Mouse (Mus musculus) Patski (cell line): ENCODE measurements around the gene B4gat1. TPM values are rescaled to one million over a fixed set of nuclear protein-coding genes. Genes with fewer than 3 reads are reported as not detected.

Experiments used
- ATAC-seq: fragments of 100-300 bp; one replicate; pipeline ENCODE4 v1.8.0; 2021
- CTCF ChIA-PET: fragments of 350-600 bp; sonication (Branson Sonifier 250); formaldehyde crosslinking; loops from one replicate; lab custom pipeline; 2022; ENCODE audit warnings: inconsistent platforms; lab: Charles Lee
- POLR2A ChIA-PET: fragments of 350-600 bp; sonication (Branson Sonifier 250); formaldehyde crosslinking; loops from one replicate; lab custom pipeline; 2022; ENCODE audit warnings: antibody characterized with exemption, inconsistent platforms; lab: Charles Lee
- DNase-seq: peaks from one replicate; pipeline ENCODE4 v3.0.0-alpha.2; 2011; ENCODE audit warnings: low read depth, low spot score
- H3K27me3 ChIP-seq: fragments of 371-371 bp; one replicate; pipeline ENCODE4 v1.5.1; 2021
- CTCF ChIP-seq: fragments of 100-300 bp; IDR thresholded peaks from one replicate; pipeline ENCODE4 v1.5.1; 2021
- in situ Hi-C: fragments of 300-500 bp; cut with MboI; formaldehyde crosslinking; loops from 3 replicates; pipeline ENCODE4 v1.11.1; 2018; ENCODE audit warnings: low pct_unique_long_range_greater_than_20kb, mixed read lengths
- polyA plus RNA-seq: library from polyadenylated mRNA; unstranded; gene quantifications from one replicate; pipeline ENCODE4 v1.2.3, GENCODE M21; 2021

Gene B4gat1
- polyA plus RNA-seq, 1 experiment from 2014 or later: 82.4 TPM

DNA sequence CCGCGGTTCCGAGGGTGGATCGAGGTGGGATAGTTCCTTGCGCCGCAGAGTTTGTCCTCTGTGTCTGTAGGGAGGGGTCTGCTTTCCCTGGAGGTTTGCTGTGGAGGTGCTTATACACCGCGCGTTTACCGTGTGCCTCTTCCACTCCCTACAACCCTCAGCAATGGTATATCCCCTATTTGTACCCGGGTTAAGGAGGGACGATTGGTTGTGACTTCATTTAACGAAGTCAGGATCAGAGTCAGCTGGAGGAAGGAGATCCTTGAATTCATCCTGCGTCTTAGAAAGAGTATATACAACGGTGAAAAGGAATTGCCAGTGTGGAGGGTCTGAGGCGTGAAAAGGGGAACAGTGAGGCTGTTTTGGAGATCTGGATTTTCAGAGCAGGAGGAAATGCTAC is 3.0 kb downstream of the B4gat1 start:
- in situ Hi-C loops: no loop called here
- TF ChIP-seq CTCF: no peak
- CTCF ChIA-PET: interaction anchor here (1.2 to 3.6 kb wide), 2 partner anchors 10 to 25 kb away, joined by 3 to 29 read pairs; partner anchors contain the start of gene Rin1

DNA sequence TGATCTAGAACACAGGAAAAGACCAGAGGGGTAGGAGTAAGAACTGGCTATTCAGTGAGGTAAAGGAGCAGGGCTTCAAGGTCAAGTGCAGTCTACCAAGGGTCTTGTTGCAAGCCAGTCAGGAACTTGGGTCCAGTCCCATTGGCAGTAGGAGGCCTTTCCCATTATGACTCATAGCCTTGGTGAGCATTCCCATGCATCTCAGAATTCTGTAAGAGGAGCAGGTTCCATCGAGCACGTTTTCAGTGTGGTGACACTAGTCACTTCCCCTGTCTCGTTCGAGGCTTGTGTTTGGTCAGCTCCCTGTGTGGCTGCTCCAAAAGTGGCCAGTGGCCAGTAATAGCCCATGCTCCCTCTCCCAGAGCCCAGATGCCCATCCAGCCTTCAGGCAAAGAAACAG is 6.9 kb downstream of the B4gat1 start:
- H3K27me3 ChIP-seq: no peaks in the 10 kb centered on the region
- TF ChIP-seq CTCF: no peak
- ChIA-PET POLR2A (no interaction called here), CTCF (interaction anchor here (0.8 kb wide), 2 partner anchors 9 to 10 kb away, joined by 3 read pairs; no protein-coding TSS in a partner anchor)
- in situ Hi-C loops: no loop called here
- no peak for ATAC-seq
- DNase-seq: no peak

More for the DNA sequence above, 3.0 kb downstream of the B4gat1 start:
- H3K27me3 ChIP-seq: no peaks in the 10 kb centered on the region
- ATAC-seq (no peak), DNase-seq (no peak)
- POLR2A ChIA-PET: interaction anchor here (0.6 to 1.1 kb wide), 2 partner anchors 8 to 649 kb away, joined by 4 to 5 read pairs; no protein-coding TSS in a partner anchor

DNA sequence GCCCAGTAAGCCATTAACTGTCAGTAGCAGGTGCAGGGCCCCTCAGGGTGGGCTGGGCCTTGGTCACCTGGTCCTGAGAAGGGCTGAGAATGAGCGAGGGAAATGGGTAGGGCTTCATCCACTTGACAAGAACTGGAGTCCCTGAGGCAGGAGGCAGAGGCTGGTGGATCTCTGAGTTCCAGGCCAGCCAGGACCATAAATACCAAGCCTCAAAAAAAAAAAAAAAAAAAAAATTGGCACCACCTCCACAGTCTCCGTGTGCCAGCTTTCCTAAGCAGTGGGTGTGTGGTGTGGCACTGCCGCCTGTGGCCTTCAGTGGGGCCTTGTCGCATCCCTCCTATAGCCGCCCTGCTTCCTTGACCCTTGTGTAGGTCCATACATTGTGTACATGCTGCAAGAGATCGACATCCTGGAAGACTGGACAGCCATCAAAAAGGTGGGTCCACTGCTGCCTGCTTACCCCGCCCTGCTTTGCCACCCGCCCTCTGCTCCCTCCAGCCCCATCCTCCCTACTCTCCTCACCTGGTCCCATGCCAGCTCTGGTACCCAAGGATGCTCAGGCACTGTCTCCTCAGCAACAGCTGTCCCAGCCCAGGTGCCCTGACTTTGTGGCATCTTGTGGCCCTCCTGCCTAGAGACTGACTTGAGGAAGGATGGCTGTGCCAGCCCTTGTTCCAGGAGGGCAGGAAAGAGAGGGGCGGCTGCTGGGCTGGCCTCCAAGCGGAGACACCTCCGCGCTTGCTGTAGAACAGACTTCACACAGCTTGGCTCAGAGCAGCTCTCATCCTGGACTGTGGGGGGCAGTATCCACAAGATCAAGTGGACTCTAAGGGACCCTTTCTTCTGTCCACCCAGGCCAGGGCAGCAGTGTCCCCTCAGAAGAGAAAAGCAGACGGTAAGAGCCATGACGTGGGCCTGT is 9.8 kb downstream of the B4gat1 start:
- ATAC-seq: no peak
- POLR2A ChIA-PET: interaction anchor here (1.3 kb wide), 1 partner anchor 10 kb away, joined by 3 read pairs; the partner anchor contains the start of genes AC124502.3 and B4gat1
- in situ Hi-C loops: no loop called here
- H3K27me3 ChIP-seq: no peaks in the 10 kb centered on the region
- no peak for TF ChIP-seq CTCF
- CTCF ChIA-PET: interaction anchor here (0.9 to 4.3 kb wide), 4 partner anchors 10 to 31 kb away, joined by 3 to 16 read pairs (median 4); partner anchors contain the start of genes AC124502.3 and B4gat1
- DNase-seq: no peak

GRCm38 (mm10) chr19:5049325-5049724 is 10.7 kb downstream of the B4gat1 start:
- in situ Hi-C loops: no loop called here
- POLR2A ChIA-PET: interaction anchor here (0.8 kb wide), 1 partner anchor 8 kb away, joined by 5 read pairs; the partner anchor contains the start of gene Brms1
- ATAC-seq (no peak), DNase-seq (no peak)
- TF ChIP-seq CTCF: no peak
- CTCF ChIA-PET: interaction anchor here (1.5 to 4.3 kb wide), 2 partner anchors 25 to 30 kb away, joined by 4 to 16 read pairs; no protein-coding TSS in a partner anchor
- H3K27me3 ChIP-seq: no peaks in the 10 kb centered on the region

- DNase-seq (peak; percentile 88), ATAC-seq (peak; percentile 58)
- ChIA-PET CTCF (interaction anchor here (0.6 to 5.0 kb wide), 13 partner anchors 10 to 204 kb away, joined by 3 to 32 read pairs (median 5); partner anchors contain the start of genes AC124502.3, B4gat1, Brms1 and Slc29a2), POLR2A (interaction anchor here (0.6 to 2.3 kb wide), 7 partner anchors 9 to 512 kb away, joined by 3 to 14 read pairs (median 4); partner anchors contain the start of genes AC124502.3, B4gat1 and Brms1)
- TF ChIP-seq CTCF: no peak
- H3K27me3 ChIP-seq: no peaks in the 10 kb centered on the region
- in situ Hi-C loops: no loop called here
These were observed 11.7 kb downstream of the B4gat1 start, which contains the start of gene Rin1 for GRCm38 (mm10) chr19:5050047-5050905. Gene Rin1 (plus strand): TSS chr19:5050481.

- H3K27me3 ChIP-seq: no peaks in the 10 kb centered on the region
- ChIA-PET POLR2A (interaction anchor here (1.4 to 2.3 kb wide), 5 partner anchors 12 to 36 kb away, joined by 3 to 14 read pairs (median 5); partner anchors contain the start of genes AC124502.3 and B4gat1), CTCF (interaction anchor here (0.8 to 5.0 kb wide), 14 partner anchors 11 to 203 kb away, joined by 3 to 32 read pairs (median 4); partner anchors contain the start of genes AC124502.3, B4gat1, Brms1 and Slc29a2)
- DNase-seq: no peak
- peak; percentile 6 for ATAC-seq
- in situ Hi-C loops: no loop called here
- TF ChIP-seq CTCF: no peak
These were observed 12.4 kb downstream of the B4gat1 start for GRCm38 (mm10) chr19:5051031-5051430.

GRCm38 (mm10) chr19:5051515-5051914 is 12.9 kb downstream of the B4gat1 start:
- H3K27me3 ChIP-seq: no peaks in the 10 kb centered on the region
- in situ Hi-C loops: no loop called here
- DNase-seq: no peak
- POLR2A ChIA-PET: interaction anchor here (1.4 to 2.3 kb wide), 6 partner anchors 9 to 37 kb away, joined by 3 to 14 read pairs (median 4); partner anchors contain the start of genes AC124502.3 and B4gat1
- CTCF ChIA-PET: interaction anchor here (0.9 to 5.0 kb wide), 13 partner anchors 9 to 202 kb away, joined by 3 to 32 read pairs (median 5); partner anchors contain the start of genes AC124502.3, B4gat1, Brms1 and Yif1a
- ATAC-seq: no peak
- no peak for TF ChIP-seq CTCF

DNA sequence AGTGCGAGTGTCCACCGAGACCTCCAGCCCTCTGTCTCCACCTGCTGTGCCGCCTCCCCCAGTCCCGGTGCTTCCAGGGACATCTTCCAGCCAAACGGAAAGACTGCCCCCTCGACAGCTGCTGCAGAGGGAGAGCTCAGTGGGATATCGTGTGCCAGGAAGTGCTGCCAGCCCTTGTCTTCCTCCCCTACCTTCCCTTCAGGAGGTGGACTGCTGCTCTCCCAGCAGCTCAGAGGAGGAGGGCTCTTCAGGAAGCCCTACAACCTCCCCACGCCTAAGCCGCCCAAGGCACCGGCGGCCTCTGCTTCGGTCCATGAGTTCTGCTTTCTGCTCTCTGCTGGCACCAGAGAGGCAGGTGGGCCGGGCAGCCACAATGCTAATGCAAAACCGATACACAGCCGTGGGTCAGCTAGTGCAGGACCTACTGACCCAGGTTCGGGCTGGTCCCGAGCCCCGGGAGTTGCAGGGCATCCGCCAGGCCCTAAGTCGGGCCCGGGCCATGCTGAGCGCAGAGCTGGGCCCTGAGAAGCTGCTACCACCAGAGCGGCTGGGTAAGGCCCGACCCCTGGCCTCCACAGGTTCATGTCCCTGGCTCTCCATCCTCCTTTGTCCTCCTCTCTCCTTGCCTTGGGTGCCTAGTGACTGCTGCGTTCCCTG is 13.7 kb downstream of the B4gat1 start:
- POLR2A ChIA-PET: interaction anchor here (1.4 to 2.3 kb wide), 3 partner anchors 8 to 38 kb away, joined by 3 to 14 read pairs (median 7); partner anchors contain the start of genes AC124502.3 and B4gat1
- ATAC-seq (no peak), DNase-seq (no peak)
- in situ Hi-C loops: no loop called here
- CTCF ChIA-PET: interaction anchor here (1.0 to 5.0 kb wide), 8 partner anchors 8 to 38 kb away, joined by 4 to 32 read pairs (median 10); partner anchors contain the start of genes AC124502.3, B4gat1, Brms1 and Yif1a
- no peak for TF ChIP-seq CTCF
- no peaks in the 10 kb centered on the region for H3K27me3 ChIP-seq
